Mouse (Mus musculus): ENCODE results near the gene Maff.

Gene Maff

GRCm38 (mm10) chr15:79329979-79330363 lies 16.4 kb upstream of the Maff start:
- DNase-seq (ENCODE audit: low spot score): no peak

DNA sequence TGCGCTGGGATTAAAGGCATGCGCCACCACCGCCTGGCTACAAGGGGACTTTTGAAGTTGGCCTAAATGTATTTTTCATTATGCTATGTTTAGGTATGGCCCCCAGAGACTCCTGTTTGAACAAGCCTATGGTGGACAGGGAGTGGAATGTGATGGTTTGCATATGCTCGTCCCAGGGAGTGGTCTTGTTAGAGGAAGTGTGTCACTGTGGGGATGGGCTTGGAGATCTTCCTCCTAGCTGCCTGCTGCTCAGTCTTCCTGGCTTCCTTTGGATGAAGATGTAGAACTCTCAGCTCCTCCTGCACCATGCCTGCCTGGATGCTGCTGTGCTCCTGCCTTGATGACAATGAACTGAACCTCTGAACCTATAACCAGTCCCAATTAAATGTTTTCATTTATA lies 15.9 kb upstream of the Maff start:
- DNase-seq (ENCODE audit: low spot score): no peak

GRCm38 (mm10) chr15:79333409-79333808 lies 13.0 kb upstream of the Maff start:
- DNase-seq (ENCODE audit: low spot score): peak; percentile 58

DNA sequence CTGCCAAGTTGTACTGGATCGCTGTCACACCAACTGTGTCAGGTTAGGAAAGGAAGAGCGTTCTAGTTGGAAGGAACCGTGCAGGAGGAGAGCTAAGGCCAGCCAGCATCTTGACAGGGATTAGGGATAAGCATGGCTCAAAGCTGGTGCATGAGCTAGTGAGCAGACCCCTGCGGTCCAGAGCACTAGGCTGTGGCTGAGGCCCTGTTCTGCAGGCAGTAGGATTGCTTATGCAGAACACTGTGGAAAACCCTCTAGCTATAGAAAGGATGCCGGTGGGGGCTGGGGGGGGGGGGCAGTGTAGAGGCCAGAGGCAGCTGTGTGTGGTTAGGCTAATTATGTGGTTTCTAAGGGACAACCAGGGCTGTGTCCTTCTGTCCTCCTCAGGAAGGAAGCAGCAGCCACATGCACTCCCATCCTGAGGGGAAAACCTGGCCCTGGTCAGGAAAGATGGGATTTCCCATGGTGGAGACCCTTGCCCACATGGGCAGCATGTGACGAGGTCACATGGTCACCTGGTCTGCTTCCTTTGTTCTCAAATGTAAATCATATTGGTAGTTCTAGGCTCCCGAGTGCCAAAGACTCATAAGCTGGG lies 11.3 kb upstream of the Maff start:
- no peak for DNase-seq (ENCODE audit: low spot score)

GRCm38 (mm10) chr15:79338978-79339377 lies 7.4 kb upstream of the Maff start:
- no peak for DNase-seq (ENCODE audit: low spot score)

- no peak for DNase-seq (ENCODE audit: low spot score)
These were observed 3.6 kb upstream of the Maff start for GRCm38 (mm10) chr15:79342641-79343337.

DNA sequence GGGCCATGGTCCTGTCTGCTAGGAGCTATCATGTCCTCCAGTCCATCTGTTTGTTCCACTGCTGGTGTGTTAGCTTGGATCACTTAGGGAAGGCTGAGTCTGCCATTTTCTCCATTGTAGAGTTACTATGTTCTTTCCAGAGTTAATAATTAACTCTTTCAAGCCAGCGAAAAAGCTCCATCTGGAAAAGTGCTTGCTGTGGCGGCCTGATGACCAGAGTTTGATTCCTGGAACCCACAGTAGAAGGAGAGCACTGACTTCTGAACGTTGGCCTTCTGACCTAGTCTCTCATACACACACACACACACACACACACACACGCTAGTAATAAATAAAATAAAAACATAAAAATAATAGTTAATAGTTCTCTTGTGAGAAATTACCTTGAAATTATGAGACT lies 1.8 kb upstream of the Maff start:
- no peak for DNase-seq (ENCODE audit: low spot score)

DNA sequence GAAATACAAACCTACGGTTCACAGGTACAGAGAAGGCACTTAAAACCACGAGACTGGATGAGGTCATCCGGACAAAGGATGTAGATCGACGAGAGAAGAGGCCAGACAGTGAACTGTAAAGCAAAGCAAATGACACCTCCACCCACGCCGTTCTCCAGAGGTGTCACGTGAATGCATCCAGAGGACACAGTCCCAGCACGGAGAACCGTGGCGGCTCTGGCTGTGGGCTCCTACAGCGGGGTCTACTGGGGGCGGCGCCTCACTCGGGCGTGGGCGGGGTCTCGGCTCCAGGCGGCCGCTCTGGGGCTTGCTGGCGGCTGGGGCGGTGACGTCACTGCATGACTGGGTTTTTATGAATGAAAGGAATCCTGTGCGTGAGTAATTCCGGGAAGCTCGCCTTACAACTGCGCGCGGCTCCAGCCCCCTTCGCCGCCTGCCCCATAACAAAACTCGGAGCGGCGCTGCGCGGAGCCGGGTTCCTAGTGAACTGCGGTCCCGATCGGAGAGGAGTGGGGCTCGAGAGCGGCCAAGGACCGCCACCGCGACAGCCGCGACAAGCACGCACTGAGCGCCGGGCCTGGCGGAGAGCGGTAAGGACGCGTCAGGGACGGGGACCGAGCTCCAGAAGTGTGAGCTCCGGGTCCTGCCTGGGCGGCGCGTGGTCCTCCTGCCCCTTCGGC lies 884 bp downstream of the Maff start:
- peak; percentile 77 for DNase-seq (ENCODE audit: low spot score)

DNA sequence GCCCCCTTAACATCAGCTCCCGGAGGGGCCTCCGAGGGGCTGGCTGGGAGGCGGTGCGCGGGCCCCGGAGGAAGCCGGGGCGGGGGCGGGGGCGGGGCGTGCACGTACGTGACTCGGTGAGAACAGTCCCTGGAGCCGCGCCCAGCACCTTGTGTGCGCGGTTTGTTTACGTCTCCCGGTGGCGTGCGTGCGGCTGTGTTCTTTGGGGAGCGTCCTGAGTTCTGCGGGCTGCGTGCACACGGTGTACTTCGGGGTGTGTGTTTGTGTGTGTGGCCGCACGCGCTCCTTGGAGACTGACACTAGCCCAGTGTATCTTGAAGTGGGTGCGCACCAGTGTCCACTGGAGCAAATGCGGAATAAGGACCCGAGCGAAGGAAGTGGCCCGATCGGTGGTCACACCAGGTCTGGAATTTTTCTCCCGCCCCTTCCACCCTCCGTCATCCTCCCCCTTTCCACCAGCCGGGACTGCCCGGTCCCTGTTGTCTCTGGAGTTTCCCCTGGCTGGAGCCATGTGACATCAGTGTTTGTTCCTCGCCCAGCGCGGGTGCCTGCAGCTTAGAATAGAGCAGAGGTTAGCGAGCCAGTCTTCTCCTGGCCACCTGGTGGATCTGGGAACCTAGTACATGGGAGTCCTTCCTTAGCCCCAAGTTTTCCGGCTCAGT lies 1.6 kb downstream of the Maff start:
- peak; percentile 69 for DNase-seq (ENCODE audit: low spot score)

- no peak for DNase-seq (ENCODE audit: low spot score)
These were observed 2.2 kb downstream of the Maff start for GRCm38 (mm10) chr15:79348651-79349050.

- DNase-seq (ENCODE audit: low spot score): no peak
These were observed 4.4 kb downstream of the Maff start for GRCm38 (mm10) chr15:79350866-79351265.

DNA sequence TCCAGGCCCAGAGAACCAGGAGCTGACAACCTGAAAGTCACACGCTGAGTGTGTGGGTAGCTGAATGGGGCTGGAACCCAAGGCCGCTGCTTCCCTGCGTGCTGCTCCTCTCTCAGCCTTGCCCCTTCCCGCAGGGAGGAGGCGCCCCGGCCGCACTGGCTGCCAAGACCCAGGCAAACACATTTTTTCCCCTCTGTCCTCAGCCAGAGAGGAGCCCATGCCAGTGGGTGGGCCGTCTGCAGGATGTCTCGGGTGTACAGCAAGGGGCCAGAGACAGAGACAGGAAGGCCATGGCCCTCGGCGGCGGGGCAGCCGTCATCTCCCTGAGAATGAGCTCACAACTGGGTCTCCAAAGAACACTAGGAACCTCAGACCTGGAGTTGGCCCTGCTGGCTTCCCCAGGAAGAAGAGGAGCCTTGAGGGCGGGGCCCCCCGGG lies 4.9 kb downstream of the Maff start:
- DNase-seq (ENCODE audit: low spot score): no peak

- no peak for DNase-seq (ENCODE audit: low spot score)
These were observed 6.1 kb downstream of the Maff start for GRCm38 (mm10) chr15:79352479-79352878.

DNA sequence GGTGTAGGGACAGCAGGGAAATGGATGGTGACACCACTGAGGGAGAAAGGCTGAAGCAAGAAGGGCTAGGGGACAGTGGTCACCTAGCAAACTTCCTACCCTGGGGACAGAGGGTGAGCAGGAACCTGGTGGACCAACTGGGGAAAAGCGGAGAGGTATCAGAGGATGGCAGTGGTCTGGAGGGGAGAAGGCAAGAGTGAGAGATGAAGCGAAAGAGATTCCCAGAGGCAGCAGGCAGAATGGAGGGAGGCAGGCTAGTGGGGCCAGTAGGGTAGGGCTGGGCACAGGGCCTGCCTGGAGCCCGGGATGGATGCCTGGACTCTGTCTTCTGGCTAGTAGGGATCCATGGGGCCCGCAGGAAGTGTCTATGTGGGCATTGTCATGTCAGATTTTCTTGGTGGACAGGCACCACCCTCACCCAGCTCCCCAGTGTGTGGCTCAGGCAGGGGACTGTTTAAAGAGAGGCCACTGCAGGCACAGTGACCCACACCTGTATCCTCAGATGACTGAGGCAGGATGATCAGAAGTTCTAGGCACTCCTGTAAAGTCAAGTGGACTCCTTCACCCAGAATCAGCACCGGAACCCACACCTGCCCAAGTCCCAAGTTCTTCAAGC lies 7.4 kb downstream of the Maff start:
- DNase-seq (ENCODE audit: low spot score): no peak

GRCm38 (mm10) chr15:79354619-79355018 lies 8.2 kb downstream of the Maff start:
- DNase-seq (ENCODE audit: low spot score): no peak

DNA sequence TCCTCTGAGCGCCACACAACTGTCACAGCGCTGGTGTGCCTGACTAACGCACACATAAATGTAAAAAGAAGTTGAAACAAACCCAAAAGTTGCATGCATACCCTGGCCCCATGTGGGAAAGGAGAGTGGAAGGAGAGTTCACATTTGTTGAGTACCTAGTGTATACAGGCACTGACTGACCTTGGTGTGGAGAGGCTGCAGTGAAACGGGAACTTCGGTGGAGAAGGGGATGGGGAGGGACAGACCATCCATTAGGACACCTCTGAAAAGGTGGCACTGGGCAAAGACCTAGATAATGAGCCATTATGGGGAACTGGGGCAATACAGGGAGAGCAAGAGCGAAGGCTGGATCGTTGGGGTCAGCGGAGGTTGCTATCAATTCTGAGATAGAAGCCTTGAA lies 10.1 kb downstream of the Maff start:
- no peak for DNase-seq (ENCODE audit: low spot score)

DNA sequence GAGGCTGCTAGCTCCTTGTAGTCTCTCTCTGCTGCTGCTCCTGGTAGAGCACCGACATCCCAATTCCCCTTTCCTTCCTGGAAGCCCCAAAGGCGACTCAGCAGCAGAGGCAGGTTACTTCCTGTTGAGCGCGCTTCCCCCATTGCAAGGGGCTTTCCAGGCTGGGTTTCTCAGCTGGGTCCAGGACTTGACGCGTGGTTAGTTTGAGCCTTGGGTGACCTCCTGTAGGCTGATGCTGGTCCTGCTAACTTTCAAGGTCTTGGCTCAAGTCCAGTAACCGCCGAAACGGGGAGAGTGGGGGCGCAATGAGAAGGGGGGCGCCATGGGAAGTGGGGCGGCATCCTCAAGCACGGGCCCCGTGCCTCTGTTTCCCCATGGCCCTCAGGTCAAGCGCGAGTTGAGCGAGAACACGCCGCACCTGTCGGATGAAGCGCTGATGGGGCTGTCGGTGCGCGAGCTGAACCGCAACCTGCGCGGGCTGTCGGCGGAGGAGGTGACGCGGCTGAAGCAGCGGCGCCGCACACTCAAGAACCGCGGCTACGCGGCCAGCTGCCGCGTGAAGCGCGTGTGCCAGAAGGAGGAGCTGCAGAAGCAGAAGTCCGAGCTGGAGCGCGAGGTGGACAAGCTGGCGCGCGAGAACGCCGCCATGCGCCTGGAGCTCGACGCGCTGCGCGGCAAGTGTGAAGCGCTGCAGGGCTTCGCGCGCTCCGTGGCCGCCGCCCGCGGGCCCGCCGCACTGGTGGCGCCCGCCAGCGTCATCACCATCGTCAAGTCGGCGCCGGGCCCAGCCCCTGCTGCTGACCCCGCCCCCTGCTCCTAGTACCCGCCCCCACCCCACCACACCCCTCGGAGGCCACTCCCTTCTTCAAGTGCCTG lies 10.9 kb downstream of the Maff start:
- no peak for DNase-seq (ENCODE audit: low spot score)

GRCm38 (mm10) chr15:79357974-79358690 lies 11.7 kb downstream of the Maff start:
- no peak for DNase-seq (ENCODE audit: low spot score)

- no peak for DNase-seq (ENCODE audit: low spot score)
These were observed 13.5 kb downstream of the Maff start for GRCm38 (mm10) chr15:79359954-79360353.

- no peak for DNase-seq (ENCODE audit: low spot score)
These were observed 13.9 kb downstream of the Maff start for GRCm38 (mm10) chr15:79360371-79360770.

DNA sequence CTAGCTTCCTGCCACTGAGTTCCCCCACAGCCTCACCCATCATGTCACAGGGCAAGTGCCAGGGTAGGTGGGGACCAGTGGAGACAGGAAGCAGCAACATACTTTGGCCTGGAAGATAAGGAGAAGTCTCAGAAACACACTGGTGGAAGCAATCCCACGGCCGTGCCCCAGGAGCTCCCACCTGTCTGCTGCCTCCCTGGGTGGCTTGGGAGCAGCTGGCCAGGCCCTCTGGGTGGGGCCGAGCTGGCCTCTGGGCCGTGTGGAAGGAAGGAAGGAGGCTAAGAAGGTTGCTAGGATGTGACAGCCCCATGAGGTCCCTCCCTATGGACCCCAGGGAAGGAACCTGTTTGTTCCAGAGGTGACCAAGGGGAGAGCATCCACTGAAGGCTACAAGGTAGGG lies 14.6 kb downstream of the Maff start:
- DNase-seq (ENCODE audit: low spot score): no peak

Measured in c-Kit-positive CD71-positive TER-119-positive erythroid progenitor cells, embryonic 14.5 days (primary cell).